Mouse (Mus musculus) stomach, postnatal 0 days (tissue): ENCODE measurements around the gene Hist1h4b.

ENCODE experiments used
- CTCF ChIP-seq: IDR thresholded peaks from 2 replicates; pipeline ENCODE4 v1.5.1; 2016; ENCODE audit warnings: antibody characterized with exemption, low read depth, mild to moderate bottlenecking, moderate library complexity
- EP300 ChIP-seq: optimal IDR thresholded peaks from 2 replicates; pipeline ENCODE3; 2016; ENCODE audit warnings: antibody characterized with exemption

- TF ChIP-seq CTCF (no peak), EP300 (no peak)
Measured at GRCm38 (mm10) chr13:23710374-23711089, 46.3 kb upstream of the Hist1h4b start, which contains the start of gene Hfe.
